In the genomic region with DNA sequence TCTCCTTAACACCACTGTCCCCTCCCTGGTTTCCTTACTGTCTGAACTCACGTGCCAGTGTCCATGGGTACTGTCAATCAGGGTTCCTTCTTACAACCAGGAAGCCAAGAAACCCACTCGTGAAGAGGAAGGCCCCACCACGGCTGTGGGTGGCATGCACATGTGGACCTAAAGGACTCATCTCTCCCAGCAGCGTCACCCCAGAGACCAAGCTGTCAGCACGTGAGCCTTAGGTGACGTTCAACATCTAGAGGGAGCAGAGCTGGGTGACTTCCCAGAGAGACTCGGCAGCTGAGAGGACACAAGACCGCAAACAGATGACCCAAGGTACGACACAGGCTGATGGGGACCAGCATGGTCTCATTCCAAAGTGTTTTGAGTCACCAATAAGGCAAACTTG, we compare ENCODE assay signal across 23 mouse cellular contexts. TPM values are rescaled to one million over a fixed set of nuclear protein-coding genes. Genes with fewer than 3 reads are reported as not detected.
"Had no signal": no experiment of that assay in that cellular context is flagged by ENCODE, and none has a peak within 500 bp of the region (broad histone marks: within the 10 kb centered on the region; RNA-seq: fewer than 3 reads in every experiment).

No protein-coding gene starts in this region.

- H3K36me3 ChIP-seq: liver, embryonic 13.5 days; midbrain, embryonic 15.5 days; neural tube, embryonic 13.5 days had no signal

- H3K4me2 ChIP-seq: liver, embryonic 13.5 days; lung, embryonic 14.5 days; midbrain, embryonic 15.5 days; neural tube, embryonic 13.5 days had no signal

- ATAC-seq: inflammation-experienced regulatory T-cells, adult 6 months; intestine, embryonic 16.5 days; lung, postnatal 0 days; midbrain, embryonic 15.5 days had no signal

- H3K27me3 ChIP-seq: midbrain, embryonic 15.5 days; neural tube, embryonic 13.5 days had no signal

- H3K9ac ChIP-seq: liver, embryonic 13.5 days; lung, embryonic 14.5 days; midbrain, embryonic 15.5 days; neural tube, embryonic 13.5 days had no signal

- H3K4me1 ChIP-seq: midbrain, embryonic 15.5 days had no signal

- DNase-seq: kidney, adult 18-20 months; kidney, adult 9 months; kidney, postnatal 36 days; layer of hippocampus, postnatal 36 days; liver, embryonic 13.5 days; lung, embryonic 14.5 days; retina, postnatal 1 day; thymus, adult 18-20 months; thymus, postnatal 36 days had no signal

- H3K27ac ChIP-seq: kidney, postnatal 0 days; left cerebral cortex, adult 2 months; liver, embryonic 13.5 days; macrophage; midbrain, embryonic 15.5 days; neural tube, embryonic 13.5 days; stomach, postnatal 0 days had no signal

- H3K4me3 ChIP-seq: left cerebral cortex, adult 2 months; liver, embryonic 13.5 days; midbrain, embryonic 15.5 days; myocyte; neural tube, embryonic 13.5 days had no signal

- H3K9me3 ChIP-seq: midbrain, embryonic 15.5 days had no signal

RNA-seq across cellular contexts. Expression of a gene that starts 31.9 kb away (rescaled TPM):
- total RNA-seq: layer of hippocampus, postnatal 10 days; layer of hippocampus, postnatal 36 days; left cerebral cortex, postnatal 36 days; megakaryocyte, adult 5-6 weeks had no signal
- polyA plus RNA-seq: liver, embryonic 16.5 days; macrophage had no signal
